Mouse (Mus musculus): Measurements from ENCODE around the gene Slc22a30.

DNA sequence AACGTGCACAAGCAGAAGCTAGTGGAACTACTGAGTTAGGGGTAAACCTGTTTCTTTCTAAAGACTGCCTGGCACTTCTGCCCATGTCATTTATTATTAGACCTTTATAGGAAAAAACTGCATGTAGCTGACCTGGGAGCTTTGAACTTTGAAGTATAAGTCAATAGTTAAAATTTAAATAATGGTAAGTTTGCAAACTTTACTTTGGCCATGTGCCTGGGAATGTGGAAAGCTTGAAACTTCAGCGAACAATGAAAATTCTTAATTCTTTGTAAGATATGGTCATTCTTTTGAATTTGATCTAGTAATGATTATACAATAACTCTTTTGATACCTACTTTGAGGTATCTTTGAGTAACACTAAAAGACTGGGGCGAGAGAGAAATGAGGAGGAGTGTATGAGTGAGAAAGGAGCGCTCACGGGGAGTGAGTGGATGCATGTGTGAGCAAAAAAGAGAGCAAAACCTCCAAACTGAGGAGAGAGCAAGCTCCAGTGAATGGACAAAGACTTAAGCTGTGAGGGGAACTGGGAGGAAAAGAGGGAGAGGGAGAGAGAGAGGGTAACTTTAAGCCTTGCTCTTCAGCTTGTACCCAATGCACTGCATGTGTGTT lies 26.2 kb upstream of the Slc22a30 start:
- TF ChIP-seq CTCF (IDR thresholded peaks at IDR 0.05; ENCODE audit: control insufficient read depth, insufficient read depth, low read length) (no peak), POLR2A (IDR thresholded peaks at IDR 0.05; ENCODE audit: borderline replicate concordance, control insufficient read depth, low read depth, low read length) (no peak)

All from bone marrow, adult 2 months (tissue).